Mouse (Mus musculus) frontal cortex, postnatal 14 days (tissue): ENCODE data around the gene Smarca4.
"Not testable (repeated sequence)": the region's sequence is repeated elsewhere in the genome, so short reads cannot be mapped to it uniquely, and the experiment has no call there.

ENCODE experiments used
- DNase-seq, 2 experiments: peaks; one replicate each; pipeline ENCODE4 v3.0.0; 2022; ENCODE audit warnings: low spot score in 2 of 2

Gene Smarca4

DNA sequence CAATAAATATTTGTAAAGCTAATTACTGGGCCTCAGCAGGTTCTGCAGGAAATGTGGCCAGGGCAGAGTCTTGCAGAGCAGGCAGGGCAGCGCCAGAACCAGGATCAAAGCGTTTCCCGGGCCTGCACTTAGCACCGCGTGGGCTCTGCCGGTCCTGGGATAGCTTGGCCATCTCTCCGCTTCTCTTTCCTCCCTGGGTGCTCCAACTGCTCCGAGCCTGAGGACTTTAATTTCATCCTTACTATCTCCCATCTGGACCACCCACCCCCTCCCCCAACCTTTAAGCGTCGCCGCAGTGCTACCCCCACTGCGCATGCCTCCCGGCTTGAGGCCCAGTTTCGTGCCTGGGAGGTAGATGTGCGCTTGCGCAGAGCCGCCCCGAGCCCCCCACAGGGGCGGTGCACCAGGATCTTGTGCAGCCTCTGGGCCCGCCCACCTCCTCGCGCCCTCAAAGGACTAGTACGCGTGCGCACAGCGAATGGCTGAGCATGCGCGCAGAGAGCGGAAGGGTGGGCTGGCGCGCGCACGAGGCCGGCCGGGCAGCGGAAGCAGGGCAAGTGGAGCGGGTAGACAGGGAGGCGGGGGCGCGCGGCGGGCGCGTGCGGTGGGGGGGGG is at the start of gene Smarca4:
TSS of gene Smarca4 (plus strand) at position 553 of the 615 bp plus-strand sequence.
- peak; percentile 99 for DNase-seq

DNA sequence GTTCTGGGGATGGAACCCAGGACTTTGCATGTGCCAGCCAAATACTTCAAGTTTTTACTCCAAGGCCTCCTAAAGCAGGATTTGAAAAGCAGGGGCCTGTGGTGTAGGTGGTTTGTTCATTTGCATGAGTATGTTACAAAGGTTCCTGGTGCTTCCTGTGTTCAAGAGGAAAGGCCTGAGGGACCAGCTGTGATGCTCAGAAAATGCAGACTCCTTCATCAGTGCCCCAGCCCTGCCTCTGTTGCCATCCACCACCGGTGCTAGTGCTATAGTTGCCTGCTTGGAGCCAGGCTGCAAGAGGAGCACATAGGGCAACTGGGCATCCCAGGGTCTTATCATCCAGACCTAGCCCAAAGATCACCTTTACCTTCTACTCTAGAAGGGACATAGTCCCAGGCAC is 49.4 kb upstream of the Smarca4 start:
- DNase-seq = no peak

DNA sequence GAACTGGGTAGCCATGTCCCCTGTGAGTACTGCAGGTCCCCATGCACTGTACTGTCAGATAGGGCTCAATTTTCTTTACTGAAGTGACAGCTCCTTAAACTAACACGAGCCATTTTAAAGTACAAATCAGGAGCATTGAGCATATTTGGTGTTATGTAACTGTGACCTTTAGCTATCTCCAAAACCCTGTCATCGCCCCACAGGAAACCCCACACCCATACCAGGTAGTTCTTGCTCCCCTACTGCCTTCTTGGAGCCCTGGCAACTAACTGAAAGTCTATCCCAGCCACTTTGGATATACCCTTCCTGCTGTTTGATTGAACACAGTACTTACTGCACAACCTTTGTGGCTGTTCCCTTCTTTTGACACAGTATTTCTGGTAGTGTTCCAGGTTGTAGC is 48.9 kb upstream of the Smarca4 start:
- no peak for DNase-seq

DNA sequence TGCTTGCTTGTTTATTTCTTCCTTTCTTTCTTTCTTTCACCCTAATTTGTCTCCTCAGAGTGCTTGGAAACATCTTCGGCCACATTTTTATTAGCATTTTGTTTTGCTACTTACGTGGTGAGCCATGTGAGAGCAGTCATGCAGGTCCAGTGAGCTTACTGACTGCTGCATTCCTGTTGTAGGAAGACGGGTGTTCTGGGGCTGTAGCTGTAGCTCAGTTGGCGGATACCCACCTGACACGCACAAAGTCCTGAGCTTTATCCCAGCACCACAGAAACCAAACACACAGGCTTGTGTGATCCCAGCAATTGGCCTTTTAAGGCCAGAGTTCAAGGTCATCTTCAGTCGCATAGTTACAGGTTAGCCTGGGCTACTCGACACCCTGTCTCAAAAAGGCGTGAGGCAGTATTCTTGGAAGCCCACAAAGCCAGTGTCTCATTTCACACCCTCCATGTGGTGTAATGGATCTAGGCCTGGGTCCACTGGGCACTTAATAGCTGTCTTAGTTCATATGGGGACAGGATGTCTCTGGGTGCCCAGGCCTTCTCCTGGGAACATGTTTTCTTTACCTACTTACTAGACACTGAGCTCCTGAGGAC is 47.2 kb upstream of the Smarca4 start:
- DNase-seq = no peak

DNA sequence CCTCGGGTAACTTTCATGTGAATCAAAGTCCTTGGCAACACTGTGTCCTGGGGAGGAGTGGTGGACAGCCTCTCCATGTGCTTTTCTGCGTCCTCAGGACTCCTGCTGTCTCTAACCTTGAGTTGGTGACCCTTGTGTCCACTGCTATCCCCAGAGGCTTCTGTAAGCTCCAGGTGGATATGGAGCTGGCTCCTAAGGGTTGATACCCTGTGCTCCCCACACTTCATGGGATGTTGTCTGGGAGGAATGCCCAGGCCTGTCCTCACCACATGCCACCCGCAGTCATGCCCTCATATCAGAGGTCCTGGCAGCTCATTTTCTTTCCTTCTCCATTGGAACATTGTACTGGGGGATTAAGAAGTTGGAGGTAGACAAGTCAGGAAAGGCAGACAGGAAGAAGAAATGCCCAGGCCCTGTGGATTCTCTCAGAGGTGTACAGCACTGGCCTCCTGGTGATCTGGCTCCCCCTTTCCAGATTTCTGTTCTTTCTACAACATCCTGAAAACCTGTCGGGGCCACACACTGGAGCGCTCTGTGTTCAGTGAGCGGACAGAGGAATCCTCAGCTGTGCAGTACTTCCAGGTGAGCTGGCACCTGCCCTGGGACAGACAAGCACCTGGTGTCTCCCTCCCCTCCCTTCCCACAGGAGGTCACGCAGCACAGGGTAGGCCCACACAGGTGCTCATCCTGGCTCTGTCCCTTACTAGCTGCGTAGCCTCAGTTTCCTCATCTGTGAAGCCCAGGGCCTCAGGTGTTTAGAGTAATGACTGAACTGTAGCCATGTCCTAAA is 41.8 kb upstream of the Smarca4 start:
- no peak for DNase-seq

DNA sequence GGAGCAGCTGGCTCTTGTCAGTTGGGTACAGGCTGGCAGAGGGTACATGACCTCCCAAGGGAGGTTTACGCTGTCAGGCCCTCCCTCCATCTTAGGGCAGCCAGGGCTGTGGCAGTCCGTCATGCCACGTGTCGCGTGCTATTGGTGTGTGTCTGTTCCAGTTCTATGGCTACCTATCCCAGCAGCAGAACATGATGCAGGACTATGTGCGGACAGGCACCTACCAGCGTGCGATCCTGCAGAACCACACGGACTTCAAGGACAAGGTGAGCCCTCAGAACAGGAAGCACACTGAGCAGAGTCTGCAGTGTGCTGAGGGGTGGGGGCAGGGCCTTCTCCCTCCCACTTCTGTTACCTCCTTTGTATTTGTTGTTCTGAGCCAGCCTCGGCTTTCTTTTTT is 40.7 kb upstream of the Smarca4 start:
- no peak for DNase-seq

DNA sequence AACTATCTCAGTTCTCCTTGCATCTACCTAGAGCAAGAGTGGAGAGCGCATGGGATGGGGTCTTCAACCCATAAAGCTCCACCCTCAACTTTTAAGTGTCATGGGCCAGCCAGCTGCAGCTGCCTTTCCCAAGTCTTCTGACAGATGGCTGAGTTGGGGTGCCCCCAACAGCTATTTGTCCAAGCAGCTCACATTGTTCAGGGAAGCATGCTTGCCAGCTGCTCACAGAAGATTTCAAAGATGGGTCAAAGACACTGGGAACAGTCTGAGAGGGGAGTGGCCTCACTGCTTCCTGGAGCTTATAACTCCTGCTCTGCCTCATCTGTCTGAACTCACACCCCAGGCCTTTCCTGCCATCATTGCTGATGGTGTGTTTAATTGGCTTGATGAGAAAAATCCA is 39.7 kb upstream of the Smarca4 start:
- DNase-seq = no peak

DNA sequence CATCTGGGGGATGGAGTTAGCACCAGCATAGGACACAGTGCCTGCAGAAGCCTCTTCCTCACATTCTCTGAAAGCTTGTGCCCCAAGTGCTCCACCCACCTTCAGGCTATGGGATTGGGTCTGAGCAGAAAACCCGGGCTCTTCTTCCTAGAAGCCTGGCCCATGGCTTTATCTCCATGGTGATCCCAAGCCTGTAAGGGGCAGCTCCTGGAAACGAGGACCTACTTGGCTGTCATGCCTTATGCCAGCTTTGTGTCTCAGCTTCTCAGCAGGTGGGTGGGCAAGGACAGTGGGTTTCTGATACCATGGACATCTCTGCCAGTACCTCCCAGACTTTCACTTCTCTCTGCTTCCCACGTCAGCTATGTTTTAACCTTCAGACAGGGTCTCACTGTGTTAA is 37.7 kb upstream of the Smarca4 start:
- no peak for DNase-seq

DNA sequence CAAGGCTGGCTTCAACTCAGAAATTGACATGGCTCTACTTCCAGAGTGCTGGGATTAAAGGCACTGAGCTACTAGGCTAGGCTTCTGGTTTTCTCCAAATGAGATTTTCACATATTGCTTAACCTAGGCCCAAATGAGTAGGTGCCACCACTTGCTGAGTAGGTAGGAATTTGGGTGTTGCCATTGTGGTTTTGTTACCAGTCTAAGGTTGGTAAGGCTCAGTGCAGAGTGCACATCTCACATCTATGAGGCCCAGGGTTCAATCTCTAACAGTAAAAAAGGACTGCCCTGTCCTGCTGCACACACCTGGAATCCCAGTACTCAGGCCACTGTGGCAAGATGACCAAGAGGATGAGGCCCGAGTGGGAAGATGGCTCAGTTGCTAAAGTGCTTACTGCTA is 30.6 kb upstream of the Smarca4 start:
- DNase-seq = no peak

DNA sequence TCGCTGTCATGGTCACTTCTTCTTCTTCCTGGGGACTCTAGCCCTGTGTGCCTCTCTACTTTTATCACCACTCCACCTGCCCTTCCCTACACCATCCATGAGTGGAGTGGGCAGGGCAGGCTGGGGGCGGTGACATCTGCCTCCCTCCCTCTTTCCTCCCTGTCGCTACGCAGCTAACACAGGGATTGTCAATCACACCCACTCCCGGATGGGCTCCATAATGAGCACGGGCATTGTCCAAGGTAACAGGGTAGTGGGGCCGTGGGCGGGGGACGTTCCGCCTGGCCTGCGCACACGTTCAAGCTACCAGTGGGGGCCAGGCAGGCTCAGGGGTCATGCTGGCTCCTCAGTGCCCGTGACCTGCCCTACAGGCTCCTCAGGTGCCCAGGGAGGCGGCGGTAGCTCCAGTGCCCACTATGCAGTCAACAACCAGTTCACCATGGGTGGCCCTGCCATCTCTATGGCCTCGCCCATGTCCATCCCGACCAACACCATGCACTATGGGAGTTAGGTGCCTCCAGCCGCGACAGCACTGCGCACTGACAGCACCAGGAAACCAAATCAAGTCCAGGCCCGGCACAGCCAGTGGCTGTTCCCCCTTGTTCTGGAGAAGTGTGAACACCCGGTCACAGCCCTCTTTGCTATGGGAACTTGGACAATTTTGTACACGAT is 28.2 kb upstream of the Smarca4 start:
- no peak for DNase-seq

DNA sequence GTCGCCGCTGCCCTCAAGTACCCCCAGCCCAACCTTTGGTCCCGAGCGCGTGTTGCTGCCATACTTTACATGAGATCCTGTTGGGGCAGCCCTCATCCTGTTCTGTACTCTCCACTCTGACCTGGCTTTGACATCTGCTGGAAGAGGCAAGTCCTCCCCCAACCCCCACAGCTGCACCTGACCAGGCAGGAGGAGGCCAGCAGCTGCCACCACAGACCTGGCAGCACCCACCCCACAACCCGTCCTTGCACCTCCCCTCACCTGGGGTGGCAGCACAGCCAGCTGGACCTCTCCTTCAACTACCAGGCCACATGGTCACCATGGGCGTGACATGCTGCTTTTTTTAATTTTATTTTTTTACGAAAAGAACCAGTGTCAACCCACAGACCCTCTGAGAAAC is 27.6 kb upstream of the Smarca4 start:
- DNase-seq = no peak

DNA sequence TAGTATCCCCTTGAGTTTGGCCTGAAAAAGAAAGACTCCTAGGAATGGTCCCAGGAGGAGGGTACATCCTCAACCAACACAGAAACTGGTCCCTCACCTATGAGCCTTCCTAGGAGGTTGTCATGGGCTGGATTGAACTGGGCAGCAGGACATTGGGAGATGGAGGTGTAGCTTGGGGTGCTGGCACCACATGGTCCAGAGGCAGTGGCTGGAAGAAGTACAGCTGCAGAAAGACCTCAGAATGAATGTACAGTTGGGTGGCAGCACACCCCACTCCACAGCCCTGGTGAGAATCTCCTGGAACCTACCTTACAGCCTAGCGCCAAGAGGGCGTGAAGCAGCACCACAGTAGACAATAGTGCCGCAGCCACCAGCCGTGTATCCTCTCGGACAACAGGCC is 26.4 kb upstream of the Smarca4 start:
- no peak for DNase-seq

DNA sequence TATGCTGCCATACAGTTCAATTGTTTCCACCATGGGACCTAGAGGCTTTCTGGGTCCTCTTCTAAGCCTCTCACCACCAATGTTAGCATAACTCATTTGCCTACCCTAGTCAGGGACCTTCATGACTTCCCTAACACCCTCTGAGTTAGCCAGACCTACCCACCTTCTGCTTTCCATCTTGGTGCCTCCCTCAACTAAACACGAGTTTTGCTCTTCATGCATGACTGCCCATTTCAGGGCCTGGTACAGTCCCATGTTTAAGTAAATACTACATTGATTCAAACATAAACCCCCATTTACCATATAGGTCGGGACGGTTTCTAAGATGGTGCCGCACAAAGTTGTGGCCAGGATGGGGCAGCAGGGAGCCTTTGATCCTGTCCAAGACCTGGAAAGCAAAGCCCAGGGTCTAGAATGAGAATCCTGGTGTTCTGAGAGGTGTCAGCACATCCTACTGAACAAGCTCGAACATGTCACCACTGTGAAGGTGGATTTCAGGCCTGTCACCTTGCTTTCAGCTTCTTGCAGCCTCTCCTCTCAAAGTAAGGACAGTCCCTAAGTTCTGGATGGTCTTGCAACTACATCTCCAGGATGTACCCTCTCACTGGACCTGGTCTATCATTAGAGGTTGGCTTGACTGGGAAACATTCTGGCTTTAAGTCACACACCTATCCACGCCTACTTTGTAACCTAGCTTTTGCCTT is 24.7 kb upstream of the Smarca4 start:
- DNase-seq = no peak

DNA sequence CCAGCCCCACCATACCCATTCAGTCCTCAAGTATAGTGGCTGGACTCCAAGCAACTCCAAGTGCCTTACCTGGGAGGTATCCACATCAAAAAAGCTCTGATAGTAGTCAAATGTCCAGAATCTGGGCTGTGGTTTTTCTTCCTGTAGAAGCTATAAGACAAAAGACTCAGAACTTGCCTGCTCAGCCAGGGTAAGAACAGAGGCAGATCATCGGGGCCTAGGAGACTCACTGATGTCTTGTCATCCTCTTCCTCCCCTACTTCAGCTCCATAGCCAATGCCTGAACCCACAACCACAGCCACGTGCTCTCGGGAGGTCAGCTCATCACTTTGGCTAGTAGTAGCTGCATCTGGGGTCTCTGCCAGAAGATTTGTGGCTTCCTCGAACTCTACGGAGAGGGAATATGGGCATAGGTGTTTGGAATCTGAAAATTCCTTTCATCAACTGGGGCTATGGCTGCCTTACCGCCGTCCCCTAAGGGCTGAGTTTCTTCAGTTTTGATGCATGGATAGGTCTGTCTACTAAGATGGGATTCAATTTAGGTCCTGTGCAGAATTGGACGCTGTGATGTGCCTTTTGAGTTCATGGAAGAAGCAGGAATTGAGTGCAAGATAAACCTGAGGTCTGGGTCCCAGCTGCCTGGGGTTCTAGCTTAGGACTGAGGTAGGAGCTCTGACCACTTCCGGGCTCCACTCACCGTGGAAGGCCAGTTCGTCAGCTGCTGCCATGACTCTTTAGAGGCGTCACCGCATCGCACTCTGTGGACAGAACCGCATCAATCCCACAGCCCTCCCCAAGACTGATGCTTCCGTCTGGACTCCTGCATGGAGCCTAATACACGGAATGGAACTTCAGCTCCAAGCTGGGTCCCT is 23.9 kb upstream of the Smarca4 start:
- no peak for DNase-seq

DNA sequence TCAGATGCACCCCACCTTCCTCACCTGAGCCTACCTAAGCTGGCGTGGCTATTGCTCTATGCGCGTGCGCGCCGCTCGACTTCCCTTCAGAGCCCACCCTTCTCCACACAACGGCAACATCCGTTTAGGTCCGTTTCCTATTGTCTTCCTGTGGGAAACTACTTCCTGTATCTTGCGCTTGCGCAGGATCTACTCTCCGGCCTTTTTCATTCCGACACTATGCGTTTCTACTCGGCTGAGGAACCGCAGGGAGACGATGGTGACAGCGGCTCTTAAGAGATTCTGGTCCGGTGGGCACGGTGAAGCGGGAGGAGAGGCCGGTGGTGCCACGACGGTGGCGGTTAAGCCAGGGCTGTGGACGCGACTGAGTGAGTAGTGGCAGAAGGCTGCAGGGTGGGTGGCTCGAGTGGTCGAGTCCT is 23.3 kb upstream of the Smarca4 start, which contains the start of the genes Timm29 and Yipf2:
TSS of gene Timm29 (plus strand) at position 20 of the 419 bp plus-strand sequence.
TSS of gene Yipf2 (minus strand) at position 126 of the 419 bp plus-strand sequence.
- peak; percentile 84 to 93 for DNase-seq

DNA sequence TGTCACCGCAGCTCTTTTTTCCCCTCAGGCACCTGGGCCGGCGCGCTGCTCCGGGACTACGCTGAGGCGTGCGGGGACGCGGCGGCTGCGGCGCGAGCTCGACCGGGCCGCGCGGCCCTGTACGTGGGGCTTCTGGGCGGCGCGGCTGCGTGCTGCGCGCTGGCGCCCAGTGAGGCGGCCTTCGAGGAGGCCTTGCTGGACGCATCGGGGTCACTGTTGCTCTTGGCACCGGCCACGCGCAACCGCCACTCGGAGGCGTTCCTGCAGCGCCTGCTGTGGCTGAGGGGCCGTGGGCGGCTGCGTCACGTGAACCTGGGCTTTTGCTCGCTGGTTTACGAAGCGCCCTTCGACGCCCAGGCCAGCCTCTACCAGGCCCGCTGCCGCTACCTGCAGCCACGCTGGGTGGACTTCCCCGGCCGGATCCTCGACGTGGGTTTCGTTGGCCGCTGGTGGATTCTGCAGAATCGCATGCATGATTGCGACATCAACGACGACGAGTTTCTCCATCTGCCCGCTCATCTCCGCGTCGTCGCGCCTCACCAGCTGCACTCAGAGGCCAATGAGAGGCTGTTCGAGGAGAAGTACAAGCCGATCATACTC is 22.7 kb upstream of the Smarca4 start:
- peak in 1 of 2 experiments; percentile 56 for DNase-seq

DNA sequence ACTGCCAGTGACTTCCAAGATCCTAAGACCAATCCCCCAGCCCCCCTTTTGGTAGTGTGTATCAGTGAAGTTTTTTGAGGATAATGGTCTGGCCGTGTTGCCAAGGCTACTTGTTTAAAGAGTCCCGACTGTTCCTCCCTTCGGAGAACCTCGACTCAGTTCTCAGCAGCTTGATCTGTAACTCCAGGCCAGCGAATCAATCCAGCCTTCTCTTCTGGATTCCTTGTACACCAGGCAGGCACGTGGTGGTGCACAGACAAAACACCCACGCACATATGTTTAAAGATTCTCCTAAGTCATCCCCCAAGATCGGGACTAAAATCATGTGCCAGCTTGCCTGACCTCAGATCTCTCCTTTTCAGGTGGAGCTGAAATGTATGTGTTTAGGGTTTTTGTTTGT is 21.6 kb upstream of the Smarca4 start:
- DNase-seq = not testable (repeated sequence)

DNA sequence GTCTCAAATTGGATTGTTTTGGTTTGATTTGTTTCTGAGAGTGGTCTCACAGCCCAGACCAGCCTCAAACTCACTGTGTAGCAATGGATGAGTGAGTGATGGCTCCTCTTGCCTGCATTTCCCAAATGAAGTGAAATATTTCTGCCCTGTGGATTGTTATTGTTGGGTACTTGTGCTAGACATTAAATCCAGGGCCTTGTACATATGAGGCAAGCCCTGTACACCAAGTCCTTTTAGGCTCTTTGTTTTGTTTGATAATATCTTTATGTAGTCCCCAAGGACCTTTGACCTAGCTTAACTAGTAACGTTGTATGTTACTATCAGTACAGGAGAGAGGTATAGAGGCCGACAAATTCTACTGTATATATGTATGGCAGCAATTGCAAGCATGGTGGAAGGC is 21.1 kb upstream of the Smarca4 start:
- no peak for DNase-seq

DNA sequence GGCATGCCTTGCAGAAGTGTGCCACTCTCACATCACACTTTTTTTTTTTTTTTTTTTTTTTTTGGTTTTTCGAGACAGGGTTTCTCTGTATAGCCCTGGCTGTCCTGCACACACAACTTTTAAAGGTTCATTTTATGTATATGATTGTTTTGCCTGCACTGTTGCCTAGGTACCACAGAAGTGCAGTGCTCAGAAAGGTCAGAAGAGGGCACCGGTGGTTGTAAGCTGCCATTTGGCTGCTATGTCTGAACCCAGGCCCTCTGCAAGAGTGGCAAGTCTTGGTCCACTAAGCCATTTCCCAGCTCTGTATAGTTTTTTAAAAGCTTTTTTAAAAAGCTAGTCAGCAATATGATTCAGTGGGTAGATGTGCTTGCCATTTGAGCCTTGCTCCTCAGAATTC is 17.8 kb upstream of the Smarca4 start:
- DNase-seq = no peak

DNA sequence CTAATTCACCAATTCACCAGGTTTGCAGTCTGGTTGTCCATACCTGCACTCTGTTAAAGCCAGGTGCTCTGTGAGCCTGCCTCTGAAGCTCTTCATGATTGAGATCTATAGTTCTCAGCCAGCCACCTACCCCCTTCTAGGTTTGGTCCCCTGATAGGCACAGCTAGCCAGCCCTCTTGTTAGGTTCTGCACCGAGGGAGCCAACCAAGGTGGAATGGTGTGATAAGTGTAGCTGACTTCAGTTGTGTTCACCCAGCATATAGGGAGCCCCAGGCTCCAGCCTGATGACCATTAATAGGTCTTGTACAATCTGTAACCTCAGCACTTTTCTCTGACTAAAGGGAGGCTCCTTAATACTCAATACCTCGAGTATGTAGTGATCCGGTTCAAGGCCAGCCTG is 15.8 kb upstream of the Smarca4 start:
- no peak for DNase-seq
